In genomic region chr9:58458341-58458740, GRCm38 (mm10) we compare ENCODE assay signal across 9 mouse cellular contexts. TPM values are rescaled to one million over a fixed set of nuclear protein-coding genes. Genes with fewer than 3 reads are reported as not detected.
DNase-seq lines count a peak whose midpoint lies in the region; ATAC-seq and TF ChIP-seq lines count a peak whose summit lies in the region.
"Had no signal": no experiment of that assay in that cellular context is flagged by ENCODE, and none has a peak within 500 bp of the region (broad histone marks: within the 10 kb centered on the region; RNA-seq: fewer than 3 reads in every experiment).

No protein-coding gene starts in this region.

- no peak for ATAC-seq in hindbrain, postnatal 0 days
- no peak for ATAC-seq in hindbrain, embryonic 11.5 days (ENCODE audit: low FRiP score)
- no peak for ATAC-seq in forebrain, embryonic 13.5 days

- 53% methylated on average over 3 of the region's 3 CpGs for WGBS in hindbrain, postnatal 0 days
- 89% methylated on average over 3 of the region's 3 CpGs for WGBS in hindbrain, embryonic 11.5 days
- 73% methylated on average over 3 of the region's 3 CpGs for WGBS in forebrain, embryonic 13.5 days

- peak; percentile 53 for TF ChIP-seq CTCF in hindbrain, postnatal 0 days (IDR thresholded peaks at IDR 0.05; ENCODE audit: low read depth)

- peak; percentile 67 for DNase-seq in hindbrain, postnatal 0 days (ENCODE audit: low spot score)
- DNase-seq in hindbrain, embryonic 11.5 days (ENCODE audit: low spot score): no peak
- DNase-seq in thymus, postnatal 0 days (ENCODE audit: low spot score): peak; percentile 3
- DNase-seq in thymus, postnatal 4 days: no peak
- DNase-seq in adrenal gland, postnatal 10 days: no peak
- DNase-seq in frontal cortex, postnatal 25 days (ENCODE audit: low spot score in 2 of 2): no peak
- DNase-seq in thymus, adult 18-20 months: no peak

- no peaks in the 10 kb centered on the region for H3K36me3 ChIP-seq in hindbrain, postnatal 0 days (ENCODE audit: insufficient read depth, low read length)
- no peaks in the 10 kb centered on the region for H3K36me3 ChIP-seq in hindbrain, embryonic 11.5 days (ENCODE audit: control insufficient read depth, insufficient read depth, low read length)
- H3K36me3 ChIP-seq in forebrain, embryonic 13.5 days (ENCODE audit: poor library complexity, severe bottlenecking): no peaks in the 10 kb centered on the region

- H3K4me3 ChIP-seq in hindbrain, postnatal 0 days (ENCODE audit: low read length): no peak overlapping the region
- no peak overlapping the region for H3K4me3 ChIP-seq in hindbrain, embryonic 11.5 days (ENCODE audit: low read depth, low read length)
- no peak overlapping the region for H3K4me3 ChIP-seq in forebrain, embryonic 13.5 days

- no peak overlapping the region for H3K27ac ChIP-seq in hindbrain, postnatal 0 days
- H3K27ac ChIP-seq in hindbrain, embryonic 11.5 days (ENCODE audit: low read depth, low read length): no peak overlapping the region
- peak overlapping the region; percentile 89 for H3K27ac ChIP-seq in forebrain, embryonic 13.5 days

- H3K9me3 ChIP-seq in hindbrain, postnatal 0 days (ENCODE audit: low read length): no peaks in the 10 kb centered on the region
- no peaks in the 10 kb centered on the region for H3K9me3 ChIP-seq in hindbrain, embryonic 11.5 days (ENCODE audit: control insufficient read depth, low read length)
- H3K9me3 ChIP-seq in forebrain, embryonic 13.5 days (replicated peaks): no peaks in the 10 kb centered on the region

- peaks cover 15% of the 10 kb centered on the region for H3K4me1 ChIP-seq in hindbrain, postnatal 0 days (ENCODE audit: insufficient read depth, low read length)
- H3K4me1 ChIP-seq in hindbrain, embryonic 11.5 days (replicated peaks; ENCODE audit: control insufficient read depth, insufficient read depth, low read length): no peaks in the 10 kb centered on the region
- peaks cover 58% of the 10 kb centered on the region for H3K4me1 ChIP-seq in forebrain, embryonic 13.5 days

- H3K9ac ChIP-seq in hindbrain, postnatal 0 days (replicated peaks; ENCODE audit: low read length): no peak overlapping the region
- H3K9ac ChIP-seq in hindbrain, embryonic 11.5 days (ENCODE audit: low read depth, low read length): no peak overlapping the region
- H3K9ac ChIP-seq in forebrain, embryonic 13.5 days: 0 out of 2 replicates have a peak overlapping the region, but pooled peaks have one; percentile 10

- no peak overlapping the region for H3K4me2 ChIP-seq in hindbrain, postnatal 0 days (ENCODE audit: low read depth, low read length)
- no peak overlapping the region for H3K4me2 ChIP-seq in hindbrain, embryonic 11.5 days (replicated peaks; ENCODE audit: low read depth, low read length)
- H3K4me2 ChIP-seq in forebrain, embryonic 13.5 days: no peak overlapping the region

- H3K27me3 ChIP-seq in hindbrain, postnatal 0 days (ENCODE audit: insufficient read depth, low read length): no peaks in the 10 kb centered on the region
- no peaks in the 10 kb centered on the region for H3K27me3 ChIP-seq in hindbrain, embryonic 11.5 days (ENCODE audit: control insufficient read depth, insufficient read depth, low read length)
- H3K27me3 ChIP-seq in forebrain, embryonic 13.5 days: no peaks in the 10 kb centered on the region
- H3K27me3 ChIP-seq: Patski had no signal

RNA-seq across cellular contexts. Expression of gene Insyn1, which starts 30.1 kb away (rescaled TPM):
- total RNA-seq in hindbrain, postnatal 0 days (2014; rRNA removed): 106 and 127 TPM in 2 replicates
- 7.4 and 8.7 TPM in 2 replicates for polyA plus RNA-seq in hindbrain, postnatal 0 days (2015; fragmentation: Nextera tagmentation; extraction: Ambion mirVana)
- polyA plus RNA-seq in hindbrain, embryonic 11.5 days (2014; fragmentation: Nextera tagmentation; extraction: Ambion mirVana): 2.3 and 2.6 TPM in 2 replicates
- 0.60 and 0.64 TPM in 2 replicates for polyA plus RNA-seq in thymus, postnatal 0 days (2015; fragmentation: Nextera tagmentation; extraction: Ambion mirVana)
- 2.8 and 3.5 TPM in 2 replicates for polyA plus RNA-seq in forebrain, embryonic 13.5 days (2015; fragmentation: Nextera tagmentation; extraction: Ambion mirVana)
- total RNA-seq in adrenal gland, postnatal 10 days (2021): 10 to 100 TPM in 1 of 2 experiments, 1 to 10 TPM in 1; 9.6 to 10.7 TPM

Comparison
In these comparisons a context has a peak if more than half of its experiments do, and no peak if none do; other contexts are left out.
1. DNase-seq: peak in hindbrain, postnatal 0 days (single experiment) and thymus, postnatal 0 days (single experiment); none in hindbrain, embryonic 11.5 days (single experiment), thymus, postnatal 4 days (single experiment), adrenal gland, postnatal 10 days (single experiment), frontal cortex, postnatal 25 days (0 of 2) and thymus, adult 18-20 months (0 of 2).